Mouse (Mus musculus): ENCODE data around the gene Arhgap22. TPM values are rescaled to one million over a fixed set of nuclear protein-coding genes. Genes with fewer than 3 reads are reported as not detected.

The Arhgap22 gene
- total RNA-seq, 2 experiments from 2014 or later: 1.5 to 2.1 TPM

- intact Hi-C loops (cut with DNase I): no loop called here
- no peak for DNase-seq (ENCODE audit: low spot score)
Observed at GRCm38 (mm10) chr14:33258256-33258655, 44.4 kb downstream of the Arhgap22 start.

GRCm38 (mm10) chr14:33260131-33260530 lies 46.3 kb downstream of the Arhgap22 start:
- intact Hi-C loops (cut with DNase I): no loop called here
- no peak for DNase-seq (ENCODE audit: low spot score)

- no peak for DNase-seq (ENCODE audit: low spot score)
- intact Hi-C loops (cut with DNase I): no loop called here
Observed at GRCm38 (mm10) chr14:33264795-33265194, 51.0 kb downstream of the Arhgap22 start.

- DNase-seq (ENCODE audit: low spot score): no peak
- intact Hi-C loops (cut with DNase I): no loop called here
Observed at GRCm38 (mm10) chr14:33276240-33276639, 62.4 kb downstream of the Arhgap22 start.

GRCm38 (mm10) chr14:33278374-33278773 lies 64.5 kb downstream of the Arhgap22 start:
- intact Hi-C loops (cut with DNase I): no loop called here

GRCm38 (mm10) chr14:33280921-33281320 lies 67.1 kb downstream of the Arhgap22 start:
- intact Hi-C loops (cut with DNase I): no loop called here
- peak; percentile 20 for DNase-seq (ENCODE audit: low spot score)

More at GRCm38 (mm10) chr14:33278374-33278773, 64.5 kb downstream of the Arhgap22 start:
- no peak for DNase-seq (ENCODE audit: low spot score)

GRCm38 (mm10) chr14:33282447-33282846 lies 68.6 kb downstream of the Arhgap22 start:
- intact Hi-C loops (cut with DNase I): no loop called here
- no peak for DNase-seq (ENCODE audit: low spot score)

GRCm38 (mm10) chr14:33287920-33288319 lies 74.1 kb downstream of the Arhgap22 start:
- intact Hi-C loops (cut with DNase I): no loop called here
- DNase-seq (ENCODE audit: low spot score): no peak

GRCm38 (mm10) chr14:33290038-33290437 lies 76.2 kb downstream of the Arhgap22 start:
- no peak for DNase-seq (ENCODE audit: low spot score)
- intact Hi-C loops (cut with DNase I): no loop called here

GRCm38 (mm10) chr14:33294488-33294887 lies 80.7 kb downstream of the Arhgap22 start:
- intact Hi-C loops (cut with DNase I): no loop called here
- DNase-seq (ENCODE audit: low spot score): no peak

GRCm38 (mm10) chr14:33296698-33297341 lies 83.0 kb downstream of the Arhgap22 start:
- DNase-seq (ENCODE audit: low spot score): no peak
- intact Hi-C loops (cut with DNase I): no loop called here

- no peak for DNase-seq (ENCODE audit: low spot score)
- intact Hi-C loops (cut with DNase I): no loop called here
Observed at GRCm38 (mm10) chr14:33300591-33300990, 86.8 kb downstream of the Arhgap22 start.

- DNase-seq (ENCODE audit: low spot score): no peak
- intact Hi-C loops (cut with DNase I): loop anchor here (1.0 kb wide), 1 partner anchor 90 kb away; no protein-coding TSS in a partner anchor
Observed at GRCm38 (mm10) chr14:33303348-33303819, 89.6 kb downstream of the Arhgap22 start.

- intact Hi-C loops (cut with DNase I): no loop called here
- no peak for DNase-seq (ENCODE audit: low spot score)
Observed at GRCm38 (mm10) chr14:33305645-33306281, 91.9 kb downstream of the Arhgap22 start.

- intact Hi-C loops (cut with DNase I): loop anchor here (10.0 kb wide), 1 partner anchor 224 kb away; no protein-coding TSS in a partner anchor
- DNase-seq (ENCODE audit: low spot score): no peak
Observed at GRCm38 (mm10) chr14:33310719-33311118, 96.9 kb downstream of the Arhgap22 start.

GRCm38 (mm10) chr14:33312309-33312708 lies 98.5 kb downstream of the Arhgap22 start:
- no peak for DNase-seq (ENCODE audit: low spot score)
- intact Hi-C loops (cut with DNase I): loop anchor here (10.0 kb wide), 1 partner anchor 222 kb away; no protein-coding TSS in a partner anchor

- no peak for DNase-seq (ENCODE audit: low spot score)
- intact Hi-C loops (cut with DNase I): loop anchor here (10.0 kb wide), 1 partner anchor 221 kb away; no protein-coding TSS in a partner anchor
Observed at GRCm38 (mm10) chr14:33313624-33314023, 99.8 kb downstream of the Arhgap22 start.

- DNase-seq (ENCODE audit: low spot score): no peak
- intact Hi-C loops (cut with DNase I): loop anchor here (10.0 kb wide), 1 partner anchor 221 kb away; no protein-coding TSS in a partner anchor
Observed at GRCm38 (mm10) chr14:33314160-33314559, 100.3 kb downstream of the Arhgap22 start.

GRCm38 (mm10) chr14:33315111-33315510 lies 101.3 kb downstream of the Arhgap22 start:
- no peak for DNase-seq (ENCODE audit: low spot score)
- intact Hi-C loops (cut with DNase I): loop anchor here (10.0 kb wide), 1 partner anchor 220 kb away; no protein-coding TSS in a partner anchor

GRCm38 (mm10) chr14:33315771-33316170 lies 101.9 kb downstream of the Arhgap22 start:
- no peak for DNase-seq (ENCODE audit: low spot score)
- intact Hi-C loops (cut with DNase I): loop anchor here (2.0 to 10.0 kb wide), 2 partner anchors 55 to 219 kb away; no protein-coding TSS in a partner anchor

GRCm38 (mm10) chr14:33317946-33318345 lies 104.1 kb downstream of the Arhgap22 start:
- DNase-seq (ENCODE audit: low spot score): no peak
- intact Hi-C loops (cut with DNase I): loop anchor here (2.0 to 10.0 kb wide), 2 partner anchors 53 to 217 kb away; no protein-coding TSS in a partner anchor
